Mouse (Mus musculus): Measurements from ENCODE around the gene Ms4a7. TPM values are rescaled to one million over a fixed set of nuclear protein-coding genes. Genes with fewer than 3 reads are reported as not detected.

Ms4a7 gene
- 0.28 TPM for polyA plus RNA-seq (2017; shearing (Covaris generic))

GRCm38 (mm10) chr19:11335932-11336331 is at the start of gene Ms4a7:
Gene Ms4a7 (minus strand): TSS chr19:11336146.

GRCm38 (mm10) chr19:11375273-11375672 is 39.3 kb upstream of the Ms4a7 start, which contains the start of gene Ms4a4a:
Gene Ms4a4a (plus strand): TSS chr19:11375523.

GRCm38 (mm10) chr19:11314354-11314753 is 21.6 kb downstream of the Ms4a7 start, which contains the start of gene Ms4a14:
Gene Ms4a14 (minus strand): TSS chr19:11314454.

GRCm38 (mm10) chr19:11283773-11284172 is 52.2 kb downstream of the Ms4a7 start, which contains the start of gene Ms4a5:
Gene Ms4a5 (minus strand): TSS chr19:11283873.

Other genes with a start within 250 kb of the Ms4a7 start
- gene 1700017D01Rik, start 205.3 kb downstream of the Ms4a7 start, polyA plus RNA-seq (2017; shearing (Covaris generic)): not detected
- not detected for gene 1700025F22Rik, start 170.8 kb downstream of the Ms4a7 start, polyA plus RNA-seq (2017; shearing (Covaris generic))
- not detected for gene Ms4a13, start 139.4 kb downstream of the Ms4a7 start, polyA plus RNA-seq (2017; shearing (Covaris generic))
- not detected for gene Ms4a12, start 103.7 kb downstream of the Ms4a7 start, polyA plus RNA-seq (2017; shearing (Covaris generic))
- 2.6 TPM for gene Ms4a1, start 69.9 kb downstream of the Ms4a7 start, polyA plus RNA-seq (2017; shearing (Covaris generic))
- gene Ms4a5, start 52.3 kb downstream of the Ms4a7 start, polyA plus RNA-seq (2017; shearing (Covaris generic)): not detected
- gene Ms4a14, start 21.7 kb downstream of the Ms4a7 start, polyA plus RNA-seq (2017; shearing (Covaris generic)): 0.07 TPM
- gene Ms4a4a, start 39.4 kb upstream of the Ms4a7 start, polyA plus RNA-seq (2017; shearing (Covaris generic)): 1.1 TPM
- 88.3 TPM for gene Ms4a4c, start 68.6 kb upstream of the Ms4a7 start, polyA plus RNA-seq (2017; shearing (Covaris generic))
- 3,157 TPM for gene Ms4a4b, start 107.4 kb upstream of the Ms4a7 start, polyA plus RNA-seq (2017; shearing (Covaris generic))
- gene Ms4a6c, start 133.2 kb upstream of the Ms4a7 start, polyA plus RNA-seq (2017; shearing (Covaris generic)): 11.8 TPM
- gene Gm8369, start 149.8 kb upstream of the Ms4a7 start, polyA plus RNA-seq (2017; shearing (Covaris generic)): 403 TPM
- 932 TPM for gene Ms4a6b, start 180.4 kb upstream of the Ms4a7 start, polyA plus RNA-seq (2017; shearing (Covaris generic))
- 1.6 TPM for gene Ms4a4d, start 200.7 kb upstream of the Ms4a7 start, polyA plus RNA-seq (2017; shearing (Covaris generic))

Measured in CD4-positive, CD25-positive, alpha-beta regulatory T cell (primary cell).